Mouse (Mus musculus): ENCODE results near the gene Slc22a3.

DNA sequence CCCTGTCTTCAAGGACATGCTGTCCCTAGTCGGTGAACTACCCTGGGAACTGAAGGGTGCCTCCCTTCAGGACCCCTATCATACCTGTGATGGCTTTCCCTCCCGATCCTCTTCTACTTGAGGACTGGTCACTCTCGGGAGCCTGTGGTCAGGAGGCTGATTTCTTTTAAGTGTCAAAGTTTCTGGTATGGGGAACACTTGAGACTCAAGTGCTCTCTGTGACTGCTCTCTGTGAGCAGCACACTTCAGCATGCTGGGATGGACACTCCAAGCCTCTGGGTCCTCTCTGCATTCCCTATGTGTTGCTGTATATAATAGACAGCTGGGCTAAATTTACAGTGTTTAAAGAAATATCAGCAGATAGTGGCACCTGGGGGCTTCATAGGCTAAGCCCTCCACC is 39.9 kb downstream of the Slc22a3 start:
- TF ChIP-seq CTCF (IDR thresholded peaks at IDR 0.05; ENCODE audit: low read depth) (no peak), EP300 (optimal IDR thresholded peaks at IDR 0.05) (no peak)

Measured in stomach, postnatal 0 days (tissue).